Mouse (Mus musculus): ENCODE results near the gene Adad2. TPM values are rescaled to one million over a fixed set of nuclear protein-coding genes. Genes with fewer than 3 reads are reported as not detected.

Gene Adad2
- not detected in 2 replicates for polyA plus RNA-seq (2015; fragmentation: Nextera tagmentation; extraction: Ambion mirVana)

DNA sequence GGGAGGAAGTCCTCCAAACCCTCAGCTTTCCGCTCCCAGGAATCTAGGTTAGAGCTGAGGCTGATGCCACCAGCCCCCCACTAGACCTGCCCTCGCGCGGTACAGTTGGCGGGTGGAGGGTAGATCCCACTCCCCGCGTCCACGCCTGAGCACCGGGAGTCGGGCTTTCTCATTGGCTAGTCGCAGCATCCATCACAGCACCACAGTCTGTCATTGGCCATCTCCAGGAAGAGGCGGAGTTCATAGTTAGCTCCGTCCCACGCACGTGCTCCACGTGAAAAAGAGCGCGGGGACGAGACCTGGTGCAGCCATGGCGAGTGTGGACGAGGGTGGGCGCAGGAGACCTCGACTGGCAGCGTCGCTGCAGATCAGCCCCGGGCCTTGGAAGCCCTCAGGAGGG is at the start of gene Adad2:
Gene Adad2, plus strand, starts transcription at position 277 of the 400 bp plus-strand sequence.
- Histone ChIP-seq H3K27me3 (peaks cover 13% of the 10 kb centered on the region), H3K9ac (no peak within 1 kb of the TSS), H3K4me1 (replicated peaks) (no peaks in the 10 kb centered on the region), H3K9me3 (replicated peaks) (peaks cover 5% of the 10 kb centered on the region; the same call in 1 of the 2 replicates), H3K4me3 (no peak within 1 kb of the TSS), H3K4me2 (no peak within 1 kb of the TSS), H3K27ac (no peak within 1 kb of the TSS), H3K36me3 (no peaks in the 10 kb centered on the region)
- WGBS = 65% methylated on average over 26 of the region's 26 CpGs
- no peak for ATAC-seq (replicated peaks; ENCODE audit: insufficient number of reproducible peaks, insufficient read depth, low FRiP score, low read depth)

DNA sequence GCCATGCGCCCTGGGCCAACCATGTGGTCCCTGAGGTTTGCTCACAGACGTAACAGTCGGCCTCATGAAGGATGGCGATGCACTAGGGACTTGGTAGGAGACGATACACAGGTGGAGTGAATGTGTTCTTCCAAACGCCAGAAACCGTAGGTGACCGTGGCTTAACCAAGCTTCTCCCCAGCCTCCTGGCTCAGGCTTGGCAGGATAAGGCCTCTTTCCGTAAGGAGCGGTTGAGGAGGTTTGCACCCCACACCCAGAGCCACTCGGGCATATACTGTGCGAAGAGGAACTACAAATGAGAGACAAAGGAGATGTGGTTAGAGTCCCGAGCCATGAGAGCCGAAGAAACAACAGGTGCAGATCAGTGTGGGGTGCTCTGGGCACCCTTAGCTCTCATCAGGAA is 48.7 kb upstream of the Adad2 start:
- Histone ChIP-seq H3K9me3 (replicated peaks) (no peaks in the 10 kb centered on the region), H3K9ac (no peak overlapping the region), H3K4me2 (no peak overlapping the region), H3K27me3 (no peaks in the 10 kb centered on the region), H3K4me3 (no peak overlapping the region), H3K27ac (no peak overlapping the region), H3K36me3 (peaks cover 52% of the 10 kb centered on the region), H3K4me1 (replicated peaks) (peaks cover 6% of the 10 kb centered on the region)
- WGBS = 85% methylated on average over 14 of the region's 14 CpGs
- no peak for ATAC-seq (replicated peaks; ENCODE audit: insufficient number of reproducible peaks, insufficient read depth, low FRiP score, low read depth)

DNA sequence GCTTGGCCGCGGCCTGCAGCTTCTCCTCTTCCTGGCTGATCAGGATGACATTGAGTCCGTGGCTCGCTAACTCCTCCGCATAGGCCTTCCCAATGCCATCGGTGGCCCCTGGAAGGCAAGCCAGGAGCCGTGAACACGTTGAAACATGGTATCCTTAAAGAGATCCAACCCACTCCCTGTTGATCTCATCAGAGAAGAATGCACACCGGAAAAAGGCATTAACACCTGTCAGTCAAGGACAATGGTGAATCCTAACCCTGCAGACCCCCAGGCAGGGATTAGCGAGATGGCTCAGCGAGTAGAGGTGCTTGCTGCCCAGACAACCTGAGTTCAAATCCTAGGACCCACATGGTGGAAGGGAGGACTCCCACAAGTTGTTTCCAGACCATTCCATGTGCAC is 46.2 kb upstream of the Adad2 start:
- no peak overlapping the region for H3K4me2 ChIP-seq
- no peaks in the 10 kb centered on the region for H3K9me3 ChIP-seq (replicated peaks)
- H3K4me1 ChIP-seq (replicated peaks) = no peaks in the 10 kb centered on the region
- no peak overlapping the region for H3K9ac ChIP-seq
- no peak overlapping the region for H3K4me3 ChIP-seq
- no peaks in the 10 kb centered on the region for H3K27me3 ChIP-seq
- no peak overlapping the region for H3K27ac ChIP-seq
- H3K36me3 ChIP-seq = peaks cover 52% of the 10 kb centered on the region
- WGBS = 57% methylated on average over 11 of the region's 11 CpGs
- ATAC-seq (replicated peaks; ENCODE audit: insufficient number of reproducible peaks, insufficient read depth, low FRiP score, low read depth) = no peak

DNA sequence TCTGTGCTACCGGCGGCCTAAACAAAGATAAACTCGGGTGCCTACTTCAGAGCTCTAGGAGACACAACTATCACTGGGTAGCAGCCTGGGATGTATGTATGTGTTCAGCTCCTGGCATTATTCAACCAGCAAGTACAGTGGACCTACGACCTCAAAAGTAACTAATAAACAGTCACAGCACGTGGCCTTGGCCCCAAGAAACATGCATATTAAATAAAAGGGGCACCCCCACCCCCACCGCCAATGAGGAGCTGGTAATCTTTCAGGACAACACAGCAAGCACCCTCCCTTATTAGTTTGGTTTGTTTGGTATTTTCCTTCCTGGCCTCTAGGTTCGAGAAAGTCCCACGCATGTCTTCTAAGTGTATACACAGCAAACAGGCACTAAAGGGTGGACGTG is 44.3 kb upstream of the Adad2 start:
- H3K27ac ChIP-seq = no peak overlapping the region
- H3K9ac ChIP-seq = no peak overlapping the region
- peaks cover 41% of the 10 kb centered on the region for H3K36me3 ChIP-seq
- no peak for ATAC-seq (replicated peaks; ENCODE audit: insufficient number of reproducible peaks, insufficient read depth, low FRiP score, low read depth)
- WGBS = 86% methylated on average over 9 of the region's 9 CpGs
- H3K4me3 ChIP-seq = no peak overlapping the region
- H3K4me1 ChIP-seq (replicated peaks) = no peaks in the 10 kb centered on the region
- no peaks in the 10 kb centered on the region for H3K9me3 ChIP-seq (replicated peaks)
- H3K27me3 ChIP-seq = no peaks in the 10 kb centered on the region
- no peak overlapping the region for H3K4me2 ChIP-seq

DNA sequence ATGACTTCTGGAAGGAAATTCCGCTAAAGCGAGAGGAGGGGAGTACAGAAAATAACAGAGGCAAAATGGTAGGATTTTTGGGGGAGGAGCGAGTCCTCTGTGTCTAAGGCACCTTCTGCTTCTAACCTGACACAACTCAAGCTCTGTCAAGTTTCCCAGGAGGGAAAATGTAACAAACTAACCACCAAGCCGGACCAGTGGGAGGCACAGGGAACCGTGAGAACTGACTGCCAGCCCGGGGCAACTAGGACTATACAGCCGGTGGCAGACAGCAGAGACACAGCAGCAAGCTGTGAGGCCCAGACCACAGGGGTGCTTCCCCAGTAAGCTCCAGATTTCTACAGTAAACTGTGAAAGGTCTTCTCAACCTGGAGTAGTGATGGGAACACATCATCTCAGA is 43.6 kb upstream of the Adad2 start:
- peaks cover 35% of the 10 kb centered on the region for H3K36me3 ChIP-seq
- H3K4me2 ChIP-seq = no peak overlapping the region
- no peak overlapping the region for H3K27ac ChIP-seq
- no peak for ATAC-seq (replicated peaks; ENCODE audit: insufficient number of reproducible peaks, insufficient read depth, low FRiP score, low read depth)
- H3K4me1 ChIP-seq (replicated peaks) = peaks cover 5% of the 10 kb centered on the region
- no peaks in the 10 kb centered on the region for H3K27me3 ChIP-seq
- WGBS = 66% methylated on average over 7 of the region's 7 CpGs
- H3K4me3 ChIP-seq = no peak overlapping the region
- H3K9me3 ChIP-seq (replicated peaks) = no peaks in the 10 kb centered on the region
- H3K9ac ChIP-seq = no peak overlapping the region

DNA sequence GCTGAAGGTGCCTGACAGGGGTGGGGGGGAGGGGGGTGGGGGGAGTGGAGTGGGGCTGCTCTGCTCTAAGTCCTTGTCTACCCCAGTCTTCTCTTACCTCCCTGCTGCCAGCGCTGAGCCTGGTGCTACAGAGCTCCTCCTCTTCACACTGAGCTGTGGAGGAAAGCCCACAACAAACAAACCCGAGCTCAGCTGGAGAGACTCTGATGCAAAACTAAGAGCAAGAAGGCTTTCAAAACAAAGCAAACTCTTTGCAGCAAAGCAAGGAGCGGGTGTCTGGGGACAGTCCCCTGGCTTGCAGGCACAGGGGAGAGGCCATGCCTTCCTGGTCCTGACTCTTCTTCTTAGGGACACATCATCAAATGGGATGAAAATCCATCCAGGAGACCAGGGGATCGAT is 42.7 kb upstream of the Adad2 start:
- 45% methylated on average over 4 of the region's 4 CpGs for WGBS
- H3K4me3 ChIP-seq = no peak overlapping the region
- no peaks in the 10 kb centered on the region for H3K9me3 ChIP-seq (replicated peaks)
- peaks cover 27% of the 10 kb centered on the region for H3K36me3 ChIP-seq
- no peaks in the 10 kb centered on the region for H3K27me3 ChIP-seq
- no peak overlapping the region for H3K9ac ChIP-seq
- ATAC-seq (replicated peaks; ENCODE audit: insufficient number of reproducible peaks, insufficient read depth, low FRiP score, low read depth) = no peak
- H3K27ac ChIP-seq = no peak overlapping the region
- H3K4me2 ChIP-seq = no peak overlapping the region
- peaks cover 9% of the 10 kb centered on the region for H3K4me1 ChIP-seq (replicated peaks)

DNA sequence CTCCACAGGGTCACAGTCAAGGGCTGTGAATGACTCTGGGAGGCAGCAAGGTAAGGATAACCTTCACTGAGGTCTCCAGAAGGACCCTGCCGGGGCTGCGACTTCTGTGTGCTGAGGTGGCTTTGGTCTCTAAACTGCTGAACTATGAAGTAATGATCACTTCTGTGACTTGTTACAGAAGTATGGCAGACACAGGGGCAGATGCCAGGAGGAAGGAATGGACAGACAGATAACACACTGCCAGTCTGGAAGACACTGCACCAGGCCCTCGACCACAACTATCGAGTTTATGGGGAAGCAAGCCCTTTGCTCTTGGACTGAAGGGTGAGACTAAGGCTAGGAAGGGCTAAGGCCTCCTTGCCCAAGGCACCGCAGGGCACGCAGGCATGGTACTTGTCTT is 41.4 kb upstream of the Adad2 start:
- no peak for ATAC-seq (replicated peaks; ENCODE audit: insufficient number of reproducible peaks, insufficient read depth, low FRiP score, low read depth)
- WGBS = 82% methylated on average over 6 of the region's 6 CpGs

DNA sequence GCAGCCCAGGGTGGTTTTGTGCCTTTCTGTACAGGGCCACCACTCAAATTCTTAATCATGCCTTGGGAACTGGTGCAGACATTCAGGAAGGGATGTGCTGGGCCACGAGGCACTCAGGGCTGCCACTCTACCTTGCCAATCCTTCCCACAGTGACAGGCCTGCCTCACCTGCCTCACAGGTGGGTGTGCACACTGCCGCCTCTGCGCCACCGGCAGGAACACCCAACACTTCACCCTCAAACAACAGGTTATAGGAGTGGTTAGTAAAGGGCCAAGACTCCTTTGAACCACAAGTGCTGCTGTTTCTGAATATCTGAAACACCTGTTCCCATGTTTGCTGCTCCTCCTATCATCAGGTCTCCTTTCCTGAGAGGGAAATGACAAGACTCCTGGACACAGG is 40.1 kb upstream of the Adad2 start:
- Histone ChIP-seq H3K27ac (no peak overlapping the region), H3K9me3 (replicated peaks) (no peaks in the 10 kb centered on the region), H3K4me3 (no peak overlapping the region), H3K4me1 (replicated peaks) (peaks cover 14% of the 10 kb centered on the region), H3K4me2 (no peak overlapping the region), H3K9ac (no peak overlapping the region), H3K36me3 (peaks cover 7% of the 10 kb centered on the region), H3K27me3 (peaks cover 17% of the 10 kb centered on the region)
- 73% methylated on average over 4 of the region's 4 CpGs for WGBS
- ATAC-seq (replicated peaks; ENCODE audit: insufficient number of reproducible peaks, insufficient read depth, low FRiP score, low read depth) = no peak

More for the DNA sequence above, 41.4 kb upstream of the Adad2 start:
- Histone ChIP-seq H3K9ac (no peak overlapping the region), H3K36me3 (peaks cover 15% of the 10 kb centered on the region), H3K4me2 (no peak overlapping the region), H3K4me1 (replicated peaks) (peaks cover 14% of the 10 kb centered on the region), H3K4me3 (no peak overlapping the region), H3K9me3 (replicated peaks) (no peaks in the 10 kb centered on the region), H3K27ac (no peak overlapping the region), H3K27me3 (peaks cover 7% of the 10 kb centered on the region)

DNA sequence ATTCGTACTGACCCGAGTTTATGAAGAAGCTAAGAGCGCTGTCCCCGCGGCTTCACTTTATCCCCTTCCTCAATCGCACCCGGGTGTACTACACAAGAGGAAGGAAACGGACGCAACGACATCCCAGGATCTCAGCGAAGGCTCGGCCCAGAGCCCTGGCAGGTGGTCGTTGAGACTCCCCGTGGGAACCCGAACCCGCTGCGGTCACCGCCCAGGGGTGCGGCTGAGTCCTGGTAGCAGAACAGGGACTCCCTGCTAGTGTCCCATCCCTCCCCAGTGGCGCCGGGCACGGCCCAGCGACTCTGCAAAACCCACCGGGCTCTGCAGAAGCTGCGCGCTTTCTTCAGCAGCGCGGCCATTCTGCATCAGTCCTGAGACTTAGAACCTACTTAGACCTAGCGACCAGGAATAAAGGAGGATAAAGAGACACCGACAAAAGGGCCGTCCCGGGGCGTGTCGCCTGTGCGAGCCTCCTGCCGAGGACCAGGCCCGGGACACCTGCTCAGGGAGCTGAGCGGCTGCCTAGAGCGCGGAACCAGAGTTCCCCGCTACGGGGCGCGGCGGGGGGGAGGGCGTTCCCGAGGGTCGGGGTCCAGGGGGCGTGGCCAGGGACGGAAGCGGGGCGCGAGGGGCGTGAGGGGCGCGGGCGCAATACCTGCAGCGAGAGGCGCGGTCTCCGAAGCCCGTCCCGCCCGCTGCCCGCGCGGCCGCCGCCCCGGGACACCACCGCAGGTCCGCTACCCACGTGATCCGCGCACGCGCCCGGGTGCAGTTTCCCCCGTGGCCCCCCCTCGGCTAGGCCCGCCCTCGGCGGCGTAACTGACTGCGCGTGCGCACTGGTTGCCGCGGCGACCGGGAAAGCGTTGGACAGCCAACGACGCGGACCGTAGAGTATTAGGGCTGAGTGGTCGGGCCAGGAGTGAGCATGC is 37.8 kb upstream of the Adad2 start, which contains the start of the genes Hsdl1 and Dnaaf1:
Gene Hsdl1, minus strand, starts transcription at position 747 of the 929 bp plus-strand sequence.
Gene Dnaaf1, plus strand, starts transcription at position 799 of the 929 bp plus-strand sequence.
- peaks cover 14% of the 10 kb centered on the region for H3K4me1 ChIP-seq (replicated peaks)
- H3K27ac ChIP-seq = peak within 1 kb of the TSS; percentile 59
- no peaks in the 10 kb centered on the region for H3K9me3 ChIP-seq (replicated peaks)
- H3K9ac ChIP-seq = peak within 1 kb of the TSS; percentile 73
- no peaks in the 10 kb centered on the region for H3K36me3 ChIP-seq
- H3K4me2 ChIP-seq = peak within 1 kb of the TSS; percentile 85
- peak within 1 kb of the TSS; percentile 74 for H3K4me3 ChIP-seq
- peak; percentile 90 for ATAC-seq (replicated peaks; ENCODE audit: insufficient number of reproducible peaks, insufficient read depth, low FRiP score, low read depth)
- H3K27me3 ChIP-seq = peaks cover 24% of the 10 kb centered on the region
- WGBS = under 1% methylated on average over 70 of the region's 97 CpGs

DNA sequence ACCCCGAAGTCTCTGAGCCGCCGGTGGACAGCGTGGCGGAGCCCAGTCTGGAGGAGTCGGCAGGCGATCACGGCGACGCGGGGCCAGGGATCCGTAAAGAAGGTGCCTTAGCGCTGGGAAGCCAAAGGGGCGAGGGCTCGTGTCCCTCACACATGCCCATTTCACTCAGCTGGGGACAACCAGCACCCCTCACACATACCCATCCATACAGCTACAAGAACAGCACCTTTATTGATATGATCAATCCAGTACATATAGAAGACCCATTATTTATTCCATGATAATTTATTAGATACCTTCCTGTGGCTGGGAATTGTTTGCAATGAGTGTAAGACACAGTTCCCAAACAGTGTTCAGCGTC is 37.2 kb upstream of the Adad2 start:
- ATAC-seq (replicated peaks; ENCODE audit: insufficient number of reproducible peaks, insufficient read depth, low FRiP score, low read depth) = no peak; the same call in 1 of the 2 replicates
- no peak overlapping the region for H3K27ac ChIP-seq
- H3K9me3 ChIP-seq (replicated peaks) = no peaks in the 10 kb centered on the region
- peak overlapping the region; percentile 74 for H3K4me3 ChIP-seq
- peak overlapping the region; percentile 73 for H3K9ac ChIP-seq
- peak overlapping the region; percentile 85 for H3K4me2 ChIP-seq
- H3K27me3 ChIP-seq = peaks cover 24% of the 10 kb centered on the region
- no peaks in the 10 kb centered on the region for H3K36me3 ChIP-seq
- 2% methylated on average over 16 of the region's 16 CpGs for WGBS
- H3K4me1 ChIP-seq (replicated peaks) = peaks cover 17% of the 10 kb centered on the region

DNA sequence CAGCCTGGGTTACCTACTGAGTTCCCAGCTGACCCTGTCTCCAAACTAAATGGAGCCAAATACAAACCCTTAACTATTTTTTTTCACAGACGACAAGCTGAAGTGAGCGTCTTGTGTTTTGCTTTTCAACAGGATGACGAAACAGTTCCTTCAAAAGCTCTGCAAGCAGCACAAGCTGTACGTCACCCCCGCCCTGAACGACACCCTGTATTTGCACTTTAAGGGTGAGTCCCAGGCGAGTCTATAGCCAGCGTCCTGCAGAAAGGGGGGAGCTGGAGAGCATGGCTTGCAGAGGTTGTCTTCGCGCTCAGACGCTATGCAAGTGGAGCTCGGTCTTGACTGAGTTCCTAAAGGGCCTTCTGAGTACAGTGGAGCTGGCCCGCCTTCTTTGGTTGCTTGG is 33.5 kb upstream of the Adad2 start:
- Histone ChIP-seq H3K4me1 (replicated peaks) (peaks cover 13% of the 10 kb centered on the region), H3K27ac (no peak overlapping the region), H3K9me3 (replicated peaks) (no peaks in the 10 kb centered on the region), H3K4me2 (no peak overlapping the region), H3K36me3 (no peaks in the 10 kb centered on the region), H3K4me3 (no peak overlapping the region), H3K27me3 (peaks cover 24% of the 10 kb centered on the region), H3K9ac (no peak overlapping the region)
- ATAC-seq (replicated peaks; ENCODE audit: insufficient number of reproducible peaks, insufficient read depth, low FRiP score, low read depth) = no peak
- WGBS = 53% methylated on average over 13 of the region's 13 CpGs

Data from heart, embryonic 15.5 days (tissue).